Mouse (Mus musculus) bone marrow macrophage, adult 2 months (primary cell): ENCODE measurements around the gene Tmem200c.

Source experiments
- CTCF ChIP-seq: IDR thresholded peaks from 2 replicates; pipeline ENCODE4 v1.5.1; 2012; ENCODE audit warnings: low read depth, mild to moderate bottlenecking, low read length, moderate library complexity
- POLR2A ChIP-seq: IDR thresholded peaks from 2 replicates; pipeline ENCODE4 v1.6.1; 2012; ENCODE audit warnings: mild to moderate bottlenecking, low read depth, low read length, borderline replicate concordance

- TF ChIP-seq POLR2A (no peak), CTCF (no peak)
These were observed 57.2 kb downstream of the Tmem200c start for GRCm38 (mm10) chr17:68883474-68884083.
